Mouse (Mus musculus): ENCODE data around the gene Adgrl3. TPM values are rescaled to one million over a fixed set of nuclear protein-coding genes. Genes with fewer than 3 reads are reported as not detected.

Adgrl3 gene
- polyA plus RNA-seq, 1 experiment from 2014 or later, result 19.4 TPM

- H3K9me3 ChIP-seq (ENCODE audit: control insufficient read depth, low read length), result no peaks in the 10 kb centered on the region
- H3K9ac ChIP-seq (ENCODE audit: low read length), result no peak overlapping the region
- H3K36me3 ChIP-seq (ENCODE audit: control insufficient read depth, insufficient read depth, low read length), result no peaks in the 10 kb centered on the region
- no peak overlapping the region for H3K27ac ChIP-seq (ENCODE audit: low read depth, low read length)
- DNase-seq (ENCODE audit: low spot score), result no peak
- H3K4me3 ChIP-seq (ENCODE audit: low read depth, low read length), result no peak overlapping the region
- H3K4me2 ChIP-seq (ENCODE audit: low read depth, low read length, severe bottlenecking), result no peak overlapping the region
- 92% methylated on average over 9 of the region's 9 CpGs for WGBS
- no peak for ATAC-seq (replicated peaks; ENCODE audit: low FRiP score)
- no peaks in the 10 kb centered on the region for H3K27me3 ChIP-seq (ENCODE audit: control insufficient read depth, insufficient read depth, low read length)
- H3K4me1 ChIP-seq (replicated peaks; ENCODE audit: control insufficient read depth, insufficient read depth, low read length), result no peaks in the 10 kb centered on the region
Measured at GRCm38 (mm10) chr5:81794125-81794524, 774.2 kb downstream of the Adgrl3 start.

GRCm38 (mm10) chr5:81794601-81795000, 774.7 kb downstream of the Adgrl3 start:
- H3K36me3 ChIP-seq (ENCODE audit: control insufficient read depth, insufficient read depth, low read length), result no peaks in the 10 kb centered on the region
- no peak for ATAC-seq (replicated peaks; ENCODE audit: low FRiP score)
- no peaks in the 10 kb centered on the region for H3K4me1 ChIP-seq (replicated peaks; ENCODE audit: control insufficient read depth, insufficient read depth, low read length)
- H3K4me3 ChIP-seq (ENCODE audit: low read depth, low read length), result no peak overlapping the region
- WGBS, result 91% methylated on average over 24 of the region's 24 CpGs
- H3K4me2 ChIP-seq (ENCODE audit: low read depth, low read length, severe bottlenecking), result no peak overlapping the region
- no peaks in the 10 kb centered on the region for H3K27me3 ChIP-seq (ENCODE audit: control insufficient read depth, insufficient read depth, low read length)
- H3K27ac ChIP-seq (ENCODE audit: low read depth, low read length), result no peak overlapping the region
- no peak overlapping the region for H3K9ac ChIP-seq (ENCODE audit: low read length)
- no peak for DNase-seq (ENCODE audit: low spot score)
- no peaks in the 10 kb centered on the region for H3K9me3 ChIP-seq (ENCODE audit: control insufficient read depth, low read length)

- H3K9me3 ChIP-seq (ENCODE audit: control insufficient read depth, low read length), result no peaks in the 10 kb centered on the region
- 80% methylated on average over 4 of the region's 4 CpGs for WGBS
- no peak for DNase-seq (ENCODE audit: low spot score)
- H3K4me1 ChIP-seq (replicated peaks; ENCODE audit: control insufficient read depth, insufficient read depth, low read length), result no peaks in the 10 kb centered on the region
- no peak overlapping the region for H3K9ac ChIP-seq (ENCODE audit: low read length)
- no peak overlapping the region for H3K4me3 ChIP-seq (ENCODE audit: low read depth, low read length)
- ATAC-seq (replicated peaks; ENCODE audit: low FRiP score), result no peak
- H3K27ac ChIP-seq (ENCODE audit: low read depth, low read length), result no peak overlapping the region
- no peaks in the 10 kb centered on the region for H3K36me3 ChIP-seq (ENCODE audit: control insufficient read depth, insufficient read depth, low read length)
- no peak overlapping the region for H3K4me2 ChIP-seq (ENCODE audit: low read depth, low read length, severe bottlenecking)
- H3K27me3 ChIP-seq (ENCODE audit: control insufficient read depth, insufficient read depth, low read length), result no peaks in the 10 kb centered on the region
Measured at GRCm38 (mm10) chr5:81796128-81796527, 776.2 kb downstream of the Adgrl3 start.

- no peak for ATAC-seq (replicated peaks; ENCODE audit: low FRiP score)
Measured at GRCm38 (mm10) chr5:81810966-81811365, 791.0 kb downstream of the Adgrl3 start.

GRCm38 (mm10) chr5:81832076-81832475, 812.1 kb downstream of the Adgrl3 start:
- Histone ChIP-seq H3K4me3 (ENCODE audit: low read depth, low read length) (no peak overlapping the region), H3K4me2 (ENCODE audit: low read depth, low read length, severe bottlenecking) (no peak overlapping the region), H3K27ac (ENCODE audit: low read depth, low read length) (no peak overlapping the region), H3K4me1 (replicated peaks; ENCODE audit: control insufficient read depth, insufficient read depth, low read length) (no peaks in the 10 kb centered on the region), H3K9me3 (ENCODE audit: control insufficient read depth, low read length) (no peaks in the 10 kb centered on the region), H3K36me3 (ENCODE audit: control insufficient read depth, insufficient read depth, low read length) (no peaks in the 10 kb centered on the region), H3K27me3 (ENCODE audit: control insufficient read depth, insufficient read depth, low read length) (no peaks in the 10 kb centered on the region), H3K9ac (ENCODE audit: low read length) (no peak overlapping the region)
- 83% methylated on average over 1 of the region's 1 CpGs for WGBS
- ATAC-seq (replicated peaks; ENCODE audit: low FRiP score) (no peak), DNase-seq (ENCODE audit: low spot score) (no peak)

More at GRCm38 (mm10) chr5:81810966-81811365, 791.0 kb downstream of the Adgrl3 start:
- Histone ChIP-seq H3K36me3 (ENCODE audit: control insufficient read depth, insufficient read depth, low read length) (no peaks in the 10 kb centered on the region), H3K9me3 (ENCODE audit: control insufficient read depth, low read length) (no peaks in the 10 kb centered on the region), H3K4me3 (ENCODE audit: low read depth, low read length) (no peak overlapping the region), H3K27ac (ENCODE audit: low read depth, low read length) (no peak overlapping the region), H3K27me3 (ENCODE audit: control insufficient read depth, insufficient read depth, low read length) (no peaks in the 10 kb centered on the region), H3K9ac (ENCODE audit: low read length) (no peak overlapping the region), H3K4me2 (ENCODE audit: low read depth, low read length, severe bottlenecking) (no peak overlapping the region), H3K4me1 (replicated peaks; ENCODE audit: control insufficient read depth, insufficient read depth, low read length) (no peaks in the 10 kb centered on the region)
- WGBS, result 64% methylated on average over 5 of the region's 5 CpGs
- no peak for DNase-seq (ENCODE audit: low spot score)

GRCm38 (mm10) chr5:81832679-81833078, 812.7 kb downstream of the Adgrl3 start:
- ATAC-seq (replicated peaks; ENCODE audit: low FRiP score) (no peak), DNase-seq (ENCODE audit: low spot score) (no peak)
- no peak overlapping the region for H3K4me2 ChIP-seq (ENCODE audit: low read depth, low read length, severe bottlenecking)
- H3K9me3 ChIP-seq (ENCODE audit: control insufficient read depth, low read length), result no peaks in the 10 kb centered on the region
- no peaks in the 10 kb centered on the region for H3K36me3 ChIP-seq (ENCODE audit: control insufficient read depth, insufficient read depth, low read length)
- H3K27ac ChIP-seq (ENCODE audit: low read depth, low read length), result no peak overlapping the region
- no peak overlapping the region for H3K9ac ChIP-seq (ENCODE audit: low read length)
- H3K4me1 ChIP-seq (replicated peaks; ENCODE audit: control insufficient read depth, insufficient read depth, low read length), result no peaks in the 10 kb centered on the region
- no peak overlapping the region for H3K4me3 ChIP-seq (ENCODE audit: low read depth, low read length)
- 62% methylated on average over 2 of the region's 2 CpGs for WGBS
- no peaks in the 10 kb centered on the region for H3K27me3 ChIP-seq (ENCODE audit: control insufficient read depth, insufficient read depth, low read length)

GRCm38 (mm10) chr5:81837860-81838259, 817.9 kb downstream of the Adgrl3 start:
- no peak for DNase-seq (ENCODE audit: low spot score)

GRCm38 (mm10) chr5:81843798-81844197, 823.9 kb downstream of the Adgrl3 start:
- Histone ChIP-seq H3K36me3 (ENCODE audit: control insufficient read depth, insufficient read depth, low read length) (no peaks in the 10 kb centered on the region), H3K27ac (ENCODE audit: low read depth, low read length) (no peak overlapping the region), H3K4me1 (replicated peaks; ENCODE audit: control insufficient read depth, insufficient read depth, low read length) (no peaks in the 10 kb centered on the region), H3K4me3 (ENCODE audit: low read depth, low read length) (no peak overlapping the region), H3K9ac (ENCODE audit: low read length) (no peak overlapping the region), H3K9me3 (ENCODE audit: control insufficient read depth, low read length) (no peaks in the 10 kb centered on the region), H3K27me3 (ENCODE audit: control insufficient read depth, insufficient read depth, low read length) (no peaks in the 10 kb centered on the region), H3K4me2 (ENCODE audit: low read depth, low read length, severe bottlenecking) (no peak overlapping the region)
- DNase-seq (ENCODE audit: low spot score), result no peak
- 47% methylated on average over 4 of the region's 4 CpGs for WGBS
- no peak for ATAC-seq (replicated peaks; ENCODE audit: low FRiP score)

More at GRCm38 (mm10) chr5:81837860-81838259, 817.9 kb downstream of the Adgrl3 start:
- no peak for ATAC-seq (replicated peaks; ENCODE audit: low FRiP score)
- Histone ChIP-seq H3K27me3 (ENCODE audit: control insufficient read depth, insufficient read depth, low read length) (no peaks in the 10 kb centered on the region), H3K4me3 (ENCODE audit: low read depth, low read length) (no peak overlapping the region), H3K9me3 (ENCODE audit: control insufficient read depth, low read length) (no peaks in the 10 kb centered on the region), H3K4me2 (ENCODE audit: low read depth, low read length, severe bottlenecking) (no peak overlapping the region), H3K9ac (ENCODE audit: low read length) (no peak overlapping the region), H3K27ac (ENCODE audit: low read depth, low read length) (no peak overlapping the region), H3K36me3 (ENCODE audit: control insufficient read depth, insufficient read depth, low read length) (no peaks in the 10 kb centered on the region), H3K4me1 (replicated peaks; ENCODE audit: control insufficient read depth, insufficient read depth, low read length) (no peaks in the 10 kb centered on the region)
- WGBS, result 97% methylated on average over 2 of the region's 2 CpGs

- ATAC-seq (replicated peaks; ENCODE audit: low FRiP score) (no peak), DNase-seq (ENCODE audit: low spot score) (no peak)
- WGBS, result 90% methylated on average over 6 of the region's 6 CpGs
- Histone ChIP-seq H3K4me3 (ENCODE audit: low read depth, low read length) (no peak overlapping the region), H3K27me3 (ENCODE audit: control insufficient read depth, insufficient read depth, low read length) (no peaks in the 10 kb centered on the region), H3K4me1 (replicated peaks; ENCODE audit: control insufficient read depth, insufficient read depth, low read length) (no peaks in the 10 kb centered on the region), H3K27ac (ENCODE audit: low read depth, low read length) (no peak overlapping the region), H3K36me3 (ENCODE audit: control insufficient read depth, insufficient read depth, low read length) (no peaks in the 10 kb centered on the region), H3K4me2 (ENCODE audit: low read depth, low read length, severe bottlenecking) (no peak overlapping the region), H3K9me3 (ENCODE audit: control insufficient read depth, low read length) (no peaks in the 10 kb centered on the region), H3K9ac (ENCODE audit: low read length) (no peak overlapping the region)
Measured at GRCm38 (mm10) chr5:81870336-81870735, 850.4 kb downstream of the Adgrl3 start.
